Mouse (Mus musculus) splenic B cell, adult 2 months (primary cell): Measurements from ENCODE around the gene Cntn4.

Experiments
- DNase-seq: peaks from one replicate; pipeline ENCODE4 v3.0.0-alpha.2; 2011; ENCODE audit warnings: low read depth, low spot score
- H3K27me3 ChIP-seq: 2 replicates; pipeline ENCODE4 v1.6.1; 2012; ENCODE audit warnings: mild to moderate bottlenecking, low read length, moderate library complexity, mixed read lengths; ENCODE audit not compliant: control insufficient read depth, poor library complexity, insufficient read depth, severe bottlenecking
- H3K36me3 ChIP-seq: 2 replicates; pipeline ENCODE4 v1.6.1; 2012; ENCODE audit warnings: mild to moderate bottlenecking, low read length, moderate library complexity, mixed read lengths; ENCODE audit not compliant: control insufficient read depth, poor library complexity, insufficient read depth, severe bottlenecking

Cntn4 gene

GRCm38 (mm10) chr6:106423471-106423870 is 746.0 kb downstream of the Cntn4 start:
- H3K27me3 ChIP-seq = no peaks in the 10 kb centered on the region
- DNase-seq = no peak
- H3K36me3 ChIP-seq = no peaks in the 10 kb centered on the region

- Histone ChIP-seq H3K27me3 (no peaks in the 10 kb centered on the region), H3K36me3 (no peaks in the 10 kb centered on the region)
- no peak for DNase-seq
Observed at GRCm38 (mm10) chr6:106426615-106427014, 749.2 kb downstream of the Cntn4 start.

GRCm38 (mm10) chr6:106431466-106431865 is 754.0 kb downstream of the Cntn4 start:
- Histone ChIP-seq H3K36me3 (no peaks in the 10 kb centered on the region), H3K27me3 (no peaks in the 10 kb centered on the region)
- no peak for DNase-seq

- Histone ChIP-seq H3K36me3 (no peaks in the 10 kb centered on the region), H3K27me3 (no peaks in the 10 kb centered on the region)
- no peak for DNase-seq
Observed at GRCm38 (mm10) chr6:106440786-106441185, 763.3 kb downstream of the Cntn4 start.

GRCm38 (mm10) chr6:106441246-106441645 is 763.8 kb downstream of the Cntn4 start:
- no peak for DNase-seq
- Histone ChIP-seq H3K27me3 (no peaks in the 10 kb centered on the region), H3K36me3 (no peaks in the 10 kb centered on the region)

- Histone ChIP-seq H3K36me3 (no peaks in the 10 kb centered on the region), H3K27me3 (no peaks in the 10 kb centered on the region)
- no peak for DNase-seq
Observed at GRCm38 (mm10) chr6:106454131-106454838, 776.8 kb downstream of the Cntn4 start.

- DNase-seq = no peak
- Histone ChIP-seq H3K36me3 (no peaks in the 10 kb centered on the region), H3K27me3 (no peaks in the 10 kb centered on the region)
Observed at GRCm38 (mm10) chr6:106455616-106456015, 778.2 kb downstream of the Cntn4 start.

- Histone ChIP-seq H3K27me3 (no peaks in the 10 kb centered on the region), H3K36me3 (no peaks in the 10 kb centered on the region)
- no peak for DNase-seq
Observed at GRCm38 (mm10) chr6:106458166-106458565, 780.7 kb downstream of the Cntn4 start.

- Histone ChIP-seq H3K36me3 (no peaks in the 10 kb centered on the region), H3K27me3 (no peaks in the 10 kb centered on the region)
- no peak for DNase-seq
Observed at GRCm38 (mm10) chr6:106462403-106462802, 784.9 kb downstream of the Cntn4 start.

GRCm38 (mm10) chr6:106463857-106464256 is 786.4 kb downstream of the Cntn4 start:
- no peaks in the 10 kb centered on the region for H3K36me3 ChIP-seq
- no peaks in the 10 kb centered on the region for H3K27me3 ChIP-seq
- DNase-seq = no peak

- DNase-seq = no peak
- Histone ChIP-seq H3K27me3 (no peaks in the 10 kb centered on the region), H3K36me3 (no peaks in the 10 kb centered on the region)
Observed at GRCm38 (mm10) chr6:106465766-106466165, 788.3 kb downstream of the Cntn4 start.

GRCm38 (mm10) chr6:106466267-106467029 is 789.0 kb downstream of the Cntn4 start:
- no peak for DNase-seq
- Histone ChIP-seq H3K27me3 (no peaks in the 10 kb centered on the region), H3K36me3 (no peaks in the 10 kb centered on the region)

GRCm38 (mm10) chr6:106471840-106472608 is 794.6 kb downstream of the Cntn4 start:
- no peaks in the 10 kb centered on the region for H3K27me3 ChIP-seq
- no peak for DNase-seq
- no peaks in the 10 kb centered on the region for H3K36me3 ChIP-seq

- Histone ChIP-seq H3K27me3 (no peaks in the 10 kb centered on the region), H3K36me3 (no peaks in the 10 kb centered on the region)
- DNase-seq = no peak
Observed at GRCm38 (mm10) chr6:106473871-106474270, 796.4 kb downstream of the Cntn4 start.

GRCm38 (mm10) chr6:106481533-106481932 is 804.1 kb downstream of the Cntn4 start:
- H3K27me3 ChIP-seq = no peaks in the 10 kb centered on the region
- no peak for DNase-seq
- no peaks in the 10 kb centered on the region for H3K36me3 ChIP-seq
